Mouse (Mus musculus): Measurements from ENCODE around the gene Igsf9. TPM values are rescaled to one million over a fixed set of nuclear protein-coding genes. Genes with fewer than 3 reads are reported as not detected.

Igsf9 gene
- polyA plus RNA-seq, 1 experiment from 2014 or later, result 11.4 TPM

DNA sequence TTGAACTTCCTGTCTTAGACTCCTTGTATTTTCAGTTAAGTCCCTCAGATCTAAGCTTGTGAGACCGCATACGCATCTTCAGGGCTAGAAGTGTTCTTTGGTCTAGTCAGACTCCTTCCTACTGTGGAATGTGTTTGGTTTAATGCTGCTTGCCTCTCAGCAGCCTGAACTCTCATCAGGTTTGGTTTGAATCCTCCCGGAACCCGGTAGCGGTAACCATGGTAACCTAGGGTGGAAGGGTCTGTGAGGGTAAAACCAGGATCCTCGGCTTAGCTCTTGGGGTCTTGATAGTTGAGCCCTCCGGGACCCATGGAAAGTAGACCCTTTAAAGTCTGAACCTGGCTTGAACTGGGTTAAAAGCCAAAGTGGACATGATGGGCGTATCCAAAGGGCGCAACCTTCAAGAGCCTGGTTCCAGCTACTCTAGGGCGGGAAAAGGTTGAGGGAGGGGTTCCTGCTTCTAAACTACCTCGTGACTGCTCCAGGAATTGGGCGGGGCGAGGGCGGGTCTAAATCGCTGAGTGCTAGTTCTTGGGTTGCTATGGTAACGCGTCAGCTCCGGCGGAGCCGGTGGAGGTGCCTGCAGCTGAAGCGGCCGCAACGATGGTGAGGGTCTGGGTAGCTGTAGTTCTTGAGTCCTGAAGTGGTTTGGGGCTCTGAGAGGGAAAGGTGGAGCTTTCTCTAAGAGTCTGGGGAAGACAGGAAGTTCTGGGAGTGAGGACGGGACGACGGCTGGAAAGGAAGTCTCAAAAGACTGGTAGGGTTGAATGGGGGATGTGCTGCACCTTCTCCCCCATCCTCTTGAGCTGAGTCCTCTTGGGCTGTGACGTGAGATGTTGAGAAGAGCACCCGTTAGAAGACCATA is 39.2 kb downstream of the Igsf9 start, which contains the start of gene Cfap45:
Gene Cfap45 (plus strand): TSS at position 226 of the 865 bp plus-strand sequence.
- WGBS, result 4% methylated on average over 28 of the region's 28 CpGs
- Histone ChIP-seq H3K9me3 (replicated peaks) (peaks cover 5% of the 10 kb centered on the region), H3K27ac (ENCODE audit: poor library complexity, severe bottlenecking) (peak within 1 kb of the TSS; percentile 34; the same call in 1 of the 2 replicates), H3K4me3 (peak within 1 kb of the TSS; percentile 47), H3K4me2 (peak within 1 kb of the TSS; percentile 68), H3K27me3 (replicated peaks) (no peaks in the 10 kb centered on the region), H3K4me1 (replicated peaks) (peaks cover 35% of the 10 kb centered on the region), H3K9ac (peak within 1 kb of the TSS; percentile 29; the same call in 1 of the 2 replicates), H3K36me3 (no peaks in the 10 kb centered on the region)
- peak; percentile 80 for ATAC-seq (ENCODE audit: insufficient number of reproducible peaks, low FRiP score)

DNA sequence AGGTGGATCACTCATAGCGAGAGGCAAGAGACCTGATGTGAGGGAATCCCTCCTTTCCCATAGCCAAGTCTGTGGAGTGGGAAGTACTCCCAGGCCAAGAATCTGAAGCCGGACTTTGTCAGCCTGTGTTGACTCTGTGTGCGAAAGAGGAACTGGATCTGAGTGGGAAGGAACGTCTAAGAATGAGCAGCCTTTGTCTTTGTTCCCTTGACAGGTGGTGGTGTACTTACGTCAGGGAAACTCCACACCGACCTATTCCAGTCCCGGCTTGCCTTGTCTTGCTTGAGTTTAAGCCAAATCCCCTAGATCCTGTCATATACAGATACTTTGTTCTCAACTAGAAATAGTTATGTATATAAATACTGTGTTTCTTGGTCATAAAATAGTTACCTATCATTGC is 40.9 kb downstream of the Igsf9 start:
- H3K4me2 ChIP-seq, result no peak overlapping the region
- WGBS, result 67% methylated on average over 7 of the region's 7 CpGs
- peaks cover 3% of the 10 kb centered on the region for H3K27me3 ChIP-seq (replicated peaks)
- H3K27ac ChIP-seq (ENCODE audit: poor library complexity, severe bottlenecking), result no peak overlapping the region
- no peak overlapping the region for H3K9ac ChIP-seq
- H3K36me3 ChIP-seq, result no peaks in the 10 kb centered on the region
- H3K9me3 ChIP-seq (replicated peaks), result peaks cover 3% of the 10 kb centered on the region
- ATAC-seq (ENCODE audit: insufficient number of reproducible peaks, low FRiP score), result no peak
- H3K4me3 ChIP-seq, result no peak overlapping the region
- peaks cover 46% of the 10 kb centered on the region for H3K4me1 ChIP-seq (replicated peaks)

DNA sequence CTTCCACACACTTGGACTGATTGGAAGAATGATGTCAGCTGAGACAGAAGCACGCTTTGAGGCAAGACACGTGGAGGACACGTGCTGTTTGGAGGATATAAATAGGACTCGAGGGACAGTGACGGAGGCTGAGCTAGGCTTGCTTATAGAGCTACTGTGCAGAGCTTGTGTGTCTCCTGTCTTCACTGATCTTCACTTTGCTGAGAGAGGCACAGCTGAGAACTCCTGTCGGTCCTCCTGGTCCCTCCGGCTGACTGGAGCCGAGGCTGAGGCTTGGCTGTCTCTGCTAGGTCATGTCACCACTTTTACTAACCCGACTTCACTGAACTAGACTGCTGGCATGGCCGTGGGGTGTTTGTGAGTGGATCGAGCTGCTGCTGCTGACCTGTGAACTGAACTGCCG is 42.1 kb downstream of the Igsf9 start:
- WGBS, result 37% methylated on average over 12 of the region's 12 CpGs
- H3K27ac ChIP-seq (ENCODE audit: poor library complexity, severe bottlenecking), result peak overlapping the region; percentile 14; the same call in 1 of the 2 replicates
- no peak overlapping the region for H3K9ac ChIP-seq
- peaks cover 50% of the 10 kb centered on the region for H3K4me1 ChIP-seq (replicated peaks)
- H3K9me3 ChIP-seq (replicated peaks), result no peaks in the 10 kb centered on the region
- H3K4me2 ChIP-seq, result no peak overlapping the region
- no peak for ATAC-seq (ENCODE audit: insufficient number of reproducible peaks, low FRiP score)
- peaks cover 6% of the 10 kb centered on the region for H3K27me3 ChIP-seq (replicated peaks)
- no peak overlapping the region for H3K4me3 ChIP-seq
- no peaks in the 10 kb centered on the region for H3K36me3 ChIP-seq

DNA sequence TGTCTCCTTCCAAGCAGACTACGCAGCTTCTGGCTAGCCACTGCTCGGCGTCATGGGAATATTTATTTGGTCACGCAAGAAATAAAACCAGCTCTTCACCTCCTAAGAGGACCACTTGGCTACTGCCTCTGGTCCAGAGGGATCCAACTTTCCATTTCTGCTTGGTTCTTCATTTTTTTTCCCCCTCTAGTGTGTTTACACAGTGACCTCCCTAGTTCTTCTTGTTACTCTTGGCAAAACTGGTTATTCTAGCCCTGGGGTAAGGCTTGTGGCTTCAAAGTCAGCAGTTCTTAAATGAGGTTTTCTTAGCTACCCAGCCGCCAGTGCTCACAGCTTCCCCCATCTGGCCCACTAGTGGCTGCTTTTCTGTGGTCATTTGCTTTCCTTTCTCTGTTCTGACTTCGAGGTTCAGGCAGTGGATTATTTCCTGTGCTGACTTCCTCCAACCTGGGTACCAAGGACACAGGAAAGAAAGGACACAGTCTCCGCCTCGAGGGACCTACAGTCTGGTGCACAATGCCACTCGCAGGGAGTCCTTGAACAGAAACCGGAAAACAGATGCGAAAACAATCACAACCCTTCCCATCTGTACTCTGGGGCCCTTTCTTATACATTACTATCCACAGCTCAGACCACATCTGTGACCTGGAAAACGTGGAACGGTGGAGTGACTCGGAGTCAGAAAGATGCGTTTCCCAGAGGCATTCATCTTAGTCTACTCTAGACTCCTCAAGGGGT is 43.6 kb downstream of the Igsf9 start:
- Histone ChIP-seq H3K9ac (peak overlapping the region; percentile 44; the same call in 1 of the 2 replicates), H3K4me1 (replicated peaks) (peaks cover 41% of the 10 kb centered on the region)

DNA sequence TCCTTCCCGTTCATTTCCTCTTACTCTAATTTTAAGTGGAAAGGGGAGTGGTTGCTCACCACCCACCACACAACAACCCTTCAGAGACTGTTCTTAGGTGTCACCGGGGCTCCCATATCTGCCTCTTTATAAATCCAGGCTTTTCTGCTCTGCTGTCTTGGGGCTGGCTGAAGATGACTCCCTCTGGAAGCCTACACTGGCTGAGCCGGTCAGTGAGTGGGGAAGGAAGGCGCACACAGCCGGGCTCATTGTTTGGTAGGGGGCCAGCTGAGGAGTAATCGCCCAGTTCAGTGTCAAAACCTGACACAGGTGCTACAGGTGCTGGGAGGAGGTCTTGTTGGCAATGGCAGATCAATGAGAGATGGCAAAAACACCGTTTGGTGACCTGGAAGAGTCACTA is 44.4 kb downstream of the Igsf9 start:
- peaks cover 12% of the 10 kb centered on the region for H3K27me3 ChIP-seq (replicated peaks)
- peak overlapping the region; percentile 56 for H3K4me2 ChIP-seq

More for the DNA sequence above, 43.6 kb downstream of the Igsf9 start:
- Histone ChIP-seq H3K9me3 (replicated peaks) (no peaks in the 10 kb centered on the region), H3K27me3 (replicated peaks) (peaks cover 12% of the 10 kb centered on the region), H3K4me2 (no peak overlapping the region), H3K36me3 (no peaks in the 10 kb centered on the region), H3K27ac (ENCODE audit: poor library complexity, severe bottlenecking) (peak overlapping the region; percentile 90), H3K4me3 (no peak overlapping the region)
- ATAC-seq (ENCODE audit: insufficient number of reproducible peaks, low FRiP score), result no peak
- 45% methylated on average over 15 of the region's 15 CpGs for WGBS

DNA sequence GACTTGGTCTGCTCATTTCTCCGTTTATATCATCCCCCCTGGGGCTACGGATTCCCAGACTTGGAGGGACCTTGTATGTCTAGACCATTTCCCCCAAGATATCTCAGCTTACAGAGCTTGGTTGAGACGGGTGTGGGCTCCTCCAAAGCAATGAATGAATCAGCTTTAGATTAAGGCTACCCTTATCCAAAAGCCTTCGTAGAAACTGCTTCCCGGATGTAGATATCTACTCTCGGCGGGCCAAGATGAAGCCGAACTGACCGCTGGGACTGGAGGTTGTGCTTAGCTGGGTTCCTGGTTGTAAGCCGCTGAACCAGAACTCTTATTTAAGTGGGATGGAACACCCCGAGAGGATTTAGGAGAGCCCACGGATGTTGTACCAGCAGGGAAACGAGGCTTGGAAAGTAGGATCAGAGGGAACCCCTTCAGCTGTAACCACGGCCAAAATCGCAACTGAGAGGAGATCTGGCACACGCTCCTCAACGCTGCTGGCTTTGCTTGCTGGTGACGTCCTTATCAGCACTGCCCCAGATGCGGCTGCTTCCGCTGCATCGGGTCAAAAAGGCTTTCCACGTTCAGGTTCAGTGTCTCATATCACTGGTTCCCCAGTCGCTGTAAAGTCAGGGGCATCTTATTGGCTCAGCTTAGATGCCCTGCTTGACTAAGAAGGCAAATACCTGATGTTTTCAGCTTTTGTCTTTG is 44.9 kb downstream of the Igsf9 start:
- no peaks in the 10 kb centered on the region for H3K9me3 ChIP-seq (replicated peaks)
- H3K4me3 ChIP-seq, result peak overlapping the region; percentile 21; the same call in 1 of the 2 replicates
- H3K4me1 ChIP-seq (replicated peaks), result peaks cover 40% of the 10 kb centered on the region
- peak overlapping the region; percentile 90 for H3K27ac ChIP-seq (ENCODE audit: poor library complexity, severe bottlenecking)
- peaks cover 12% of the 10 kb centered on the region for H3K27me3 ChIP-seq (replicated peaks)
- WGBS, result 21% methylated on average over 23 of the region's 23 CpGs
- peak overlapping the region; percentile 56 for H3K4me2 ChIP-seq
- H3K36me3 ChIP-seq, result no peaks in the 10 kb centered on the region
- 0 out of 2 replicates have a peak overlapping the region, but pooled peaks have one; percentile 20 for H3K9ac ChIP-seq
- ATAC-seq (ENCODE audit: insufficient number of reproducible peaks, low FRiP score), result peak; percentile 73

More for the DNA sequence above, 44.4 kb downstream of the Igsf9 start:
- no peak for ATAC-seq (ENCODE audit: insufficient number of reproducible peaks, low FRiP score)
- no peaks in the 10 kb centered on the region for H3K9me3 ChIP-seq (replicated peaks)
- H3K4me1 ChIP-seq (replicated peaks), result peaks cover 42% of the 10 kb centered on the region
- H3K27ac ChIP-seq (ENCODE audit: poor library complexity, severe bottlenecking), result peak overlapping the region; percentile 90
- H3K36me3 ChIP-seq, result no peaks in the 10 kb centered on the region
- H3K9ac ChIP-seq, result no peak overlapping the region
- WGBS, result 39% methylated on average over 7 of the region's 7 CpGs
- H3K4me3 ChIP-seq, result no peak overlapping the region

DNA sequence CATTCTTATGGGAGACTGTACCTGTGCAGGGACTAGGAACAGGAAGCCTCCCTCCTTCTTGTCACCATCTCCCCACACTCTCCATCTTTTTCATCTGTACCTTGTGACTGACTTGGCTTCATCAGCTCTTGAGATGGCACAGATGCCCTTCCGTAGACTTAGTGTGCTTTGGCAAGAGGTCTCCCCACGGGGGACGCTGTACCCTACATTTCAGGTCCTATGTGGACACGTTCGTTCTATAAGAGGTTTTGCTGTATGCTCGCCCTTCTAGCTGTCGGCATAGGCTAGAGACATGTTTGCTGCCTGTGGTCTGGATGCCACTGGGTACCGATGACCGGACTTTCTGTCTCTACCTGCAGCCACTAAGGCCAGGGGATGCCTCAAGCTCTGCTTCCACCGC is 45.8 kb downstream of the Igsf9 start:
- Histone ChIP-seq H3K4me2 (peak overlapping the region; percentile 56; the same call in 1 of the 2 replicates), H3K27ac (ENCODE audit: poor library complexity, severe bottlenecking) (peak overlapping the region; percentile 90), H3K4me3 (no peak overlapping the region), H3K27me3 (replicated peaks) (peaks cover 17% of the 10 kb centered on the region), H3K36me3 (no peaks in the 10 kb centered on the region), H3K4me1 (replicated peaks) (peaks cover 47% of the 10 kb centered on the region), H3K9me3 (replicated peaks) (no peaks in the 10 kb centered on the region), H3K9ac (0 out of 2 replicates have a peak overlapping the region, but pooled peaks have one; percentile 1)
- no peak for ATAC-seq (ENCODE audit: insufficient number of reproducible peaks, low FRiP score)
- WGBS, result 86% methylated on average over 10 of the region's 10 CpGs

DNA sequence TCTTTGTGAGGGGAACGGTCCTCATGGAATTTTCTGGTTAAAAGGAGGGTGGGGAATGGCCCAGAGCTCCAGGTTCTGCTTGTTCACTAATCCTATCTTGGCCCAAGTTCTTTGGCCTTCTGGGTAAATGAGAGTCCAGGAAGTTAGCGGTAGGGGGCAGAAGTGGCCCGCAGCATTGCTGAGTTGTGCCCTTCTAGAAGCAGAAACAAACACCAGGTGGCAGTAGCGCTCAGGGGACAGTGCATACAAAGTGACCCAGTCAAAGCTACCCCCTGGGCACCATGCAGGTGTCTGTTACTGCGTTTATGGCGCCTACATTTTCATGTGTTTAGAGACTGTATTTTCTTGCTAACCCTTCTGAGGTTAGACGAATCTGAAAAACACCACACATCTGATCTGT is 47.1 kb downstream of the Igsf9 start:
- Histone ChIP-seq H3K4me3 (no peak overlapping the region), H3K4me1 (replicated peaks) (peaks cover 46% of the 10 kb centered on the region), H3K4me2 (no peak overlapping the region), H3K27me3 (replicated peaks) (peaks cover 23% of the 10 kb centered on the region), H3K36me3 (no peaks in the 10 kb centered on the region), H3K9me3 (replicated peaks) (no peaks in the 10 kb centered on the region), H3K9ac (no peak overlapping the region), H3K27ac (ENCODE audit: poor library complexity, severe bottlenecking) (no peak overlapping the region)
- WGBS, result 9% methylated on average over 7 of the region's 7 CpGs
- peak; percentile 29; the same call in 1 of the 2 replicates for ATAC-seq (ENCODE audit: insufficient number of reproducible peaks, low FRiP score)

DNA sequence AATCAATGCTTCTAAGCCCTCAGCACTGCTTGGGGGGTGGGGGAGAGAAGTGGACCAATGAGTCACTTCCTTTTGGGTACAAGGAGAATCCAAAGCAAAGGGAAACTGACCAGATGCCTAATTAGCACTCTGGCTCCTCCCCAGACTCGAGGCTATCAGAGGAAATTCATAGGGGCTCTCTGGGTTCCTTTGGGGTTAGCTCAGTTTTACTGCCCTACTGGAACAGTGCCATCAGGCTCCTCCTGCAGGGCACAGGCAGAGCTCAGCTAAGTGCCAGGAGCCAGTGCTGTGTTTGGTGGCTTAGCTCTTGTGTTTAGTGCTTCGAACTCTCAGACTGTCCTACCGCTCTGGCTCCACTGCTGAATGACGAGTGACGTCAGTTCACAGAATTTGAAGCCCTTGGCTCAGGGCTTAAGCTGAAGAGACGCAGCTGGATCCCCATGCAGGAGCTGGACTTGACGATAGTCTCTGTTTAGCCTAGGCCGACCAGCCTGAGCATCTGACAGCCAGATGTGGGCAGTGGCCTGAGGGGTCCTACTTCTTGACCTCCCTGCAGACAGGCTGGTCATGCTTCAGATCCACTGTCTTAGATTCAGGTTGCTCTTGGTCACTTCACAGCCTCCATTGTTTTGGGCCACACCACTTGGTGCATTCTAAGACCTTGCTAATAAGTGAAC is 49.1 kb downstream of the Igsf9 start:
- Histone ChIP-seq H3K27me3 (replicated peaks) (peaks cover 33% of the 10 kb centered on the region), H3K9me3 (replicated peaks) (no peaks in the 10 kb centered on the region), H3K4me3 (no peak overlapping the region), H3K27ac (ENCODE audit: poor library complexity, severe bottlenecking) (peak overlapping the region; percentile 21; the same call in 1 of the 2 replicates), H3K36me3 (no peaks in the 10 kb centered on the region), H3K4me1 (replicated peaks) (peaks cover 37% of the 10 kb centered on the region), H3K4me2 (no peak overlapping the region), H3K9ac (no peak overlapping the region)
- WGBS, result 21% methylated on average over 8 of the region's 8 CpGs
- 0 out of 2 replicates have a peak, but pooled peaks have one; percentile 19 for ATAC-seq (ENCODE audit: insufficient number of reproducible peaks, low FRiP score)

DNA sequence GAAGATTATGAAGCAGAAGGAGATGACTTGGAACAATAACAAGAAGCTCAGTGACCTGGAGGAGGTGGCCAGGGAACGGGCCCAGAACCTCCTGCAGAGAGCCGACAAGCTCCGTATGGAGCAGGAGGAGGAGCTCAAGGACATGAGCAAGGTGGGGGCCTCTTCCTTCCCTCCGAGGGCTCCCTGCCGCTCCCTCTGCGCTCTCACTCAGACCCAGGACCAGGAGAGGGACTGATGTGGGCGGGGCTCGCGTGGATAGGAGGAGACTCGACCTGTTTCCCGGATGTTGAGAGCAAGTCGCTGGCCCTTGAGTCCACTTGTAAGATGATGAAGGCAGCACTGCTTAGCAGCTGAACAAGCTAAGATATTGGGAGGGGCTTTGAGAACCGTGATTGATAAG is 51.0 kb downstream of the Igsf9 start:
- Histone ChIP-seq H3K4me1 (replicated peaks) (peaks cover 25% of the 10 kb centered on the region), H3K27me3 (replicated peaks) (peaks cover 33% of the 10 kb centered on the region), H3K27ac (ENCODE audit: poor library complexity, severe bottlenecking) (no peak overlapping the region), H3K4me3 (peak overlapping the region; percentile 34), H3K36me3 (no peaks in the 10 kb centered on the region), H3K4me2 (peak overlapping the region; percentile 63), H3K9me3 (replicated peaks) (no peaks in the 10 kb centered on the region), H3K9ac (0 out of 2 replicates have a peak overlapping the region, but pooled peaks have one; percentile 26)
- peak; percentile 66 for ATAC-seq (ENCODE audit: insufficient number of reproducible peaks, low FRiP score)
- WGBS, result under 1% methylated on average over 13 of the region's 13 CpGs
